11 mouse cellular contexts compared by ENCODE assay signal in the genomic region with DNA sequence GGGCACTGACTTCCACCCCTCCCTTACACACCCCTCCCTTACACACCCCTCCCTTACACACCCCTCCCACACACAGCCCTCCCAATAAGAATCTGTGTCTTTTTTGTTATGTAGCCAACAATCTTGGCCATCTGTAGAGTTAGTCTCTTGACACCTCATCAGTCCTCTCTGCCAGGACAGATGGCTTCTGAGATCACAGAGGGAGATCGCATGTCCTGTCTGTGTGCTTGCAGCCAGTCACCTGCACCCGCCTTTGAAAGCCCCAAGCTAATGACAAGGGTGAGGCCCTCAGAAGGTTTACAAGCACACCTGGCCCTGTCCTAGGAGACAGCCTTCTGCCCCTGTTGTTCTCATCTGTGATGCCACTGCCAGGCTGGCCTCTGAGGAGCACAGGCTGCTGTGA.
DNase-seq lines count a peak whose midpoint lies in the region; ATAC-seq and TF ChIP-seq lines count a peak whose summit lies in the region.
"Had no signal": no experiment of that assay in that cellular context is flagged by ENCODE, and none has a peak within 500 bp of the region (broad histone marks: within the 10 kb centered on the region; RNA-seq: fewer than 3 reads in every experiment).

No protein-coding gene starts in this region.

- no peak overlapping the region for H3K4me3 ChIP-seq in hindbrain, embryonic 15.5 days
- H3K4me3 ChIP-seq in stomach, postnatal 0 days (ENCODE audit: low read depth, low read length): no peak overlapping the region

- peak; percentile 61; the same call in 1 of the 2 replicates for ATAC-seq in hindbrain, embryonic 15.5 days (ENCODE audit: low FRiP score, low read depth)
- no peak for ATAC-seq in stomach, postnatal 0 days (ENCODE audit: low FRiP score, low TSS enrichment)
- ATAC-seq: midbrain, embryonic 16.5 days had no signal

- no peaks in the 10 kb centered on the region for H3K27me3 ChIP-seq in hindbrain, embryonic 15.5 days
- H3K27me3 ChIP-seq in stomach, postnatal 0 days (ENCODE audit: control insufficient read depth, insufficient read depth, low read length): no peaks in the 10 kb centered on the region

- H3K9me3 ChIP-seq in hindbrain, embryonic 15.5 days: no peaks in the 10 kb centered on the region
- H3K9me3 ChIP-seq in stomach, postnatal 0 days (ENCODE audit: control insufficient read depth, low read length): no peaks in the 10 kb centered on the region

- H3K4me2 ChIP-seq in hindbrain, embryonic 15.5 days: no peak overlapping the region
- no peak overlapping the region for H3K4me2 ChIP-seq in stomach, postnatal 0 days (replicated peaks; ENCODE audit: low read depth)

- no peak for TF ChIP-seq CTCF in stomach, postnatal 0 days (IDR thresholded peaks at IDR 0.05; ENCODE audit: low read depth)

- 53% methylated on average over 2 of the region's 2 CpGs for WGBS in hindbrain, embryonic 15.5 days
- WGBS in stomach, postnatal 0 days: 51% methylated on average over 2 of the region's 2 CpGs

- intact Hi-C loops in left cerebral cortex, postnatal 36 days (cut with DNase I): no loop called here

- no peak overlapping the region for H3K9ac ChIP-seq in hindbrain, embryonic 15.5 days
- H3K9ac ChIP-seq in stomach, postnatal 0 days (ENCODE audit: low read length): no peak overlapping the region

- peak; percentile 17 for DNase-seq in gastrocnemius, adult 18-20 months (ENCODE audit: low spot score)
- DNase-seq in gastrocnemius, adult 8-10 months (ENCODE audit: low spot score in 2 of 2): no peak
- DNase-seq in brain, adult 2 months (ENCODE audit: low read depth, low spot score): peak; percentile 98
- peak; percentile 73 to 76 for DNase-seq in cerebellum, postnatal 10 days
- DNase-seq in spleen, adult 18-20 months: no peak
- DNase-seq in stomach, postnatal 0 days (ENCODE audit: low spot score): no peak
- no peak for DNase-seq in left cerebral cortex, postnatal 36 days (ENCODE audit: low spot score in 2 of 2)
- DNase-seq: heart, adult 18-20 months; lung, adult 18-20 months had no signal

- no peak overlapping the region for H3K27ac ChIP-seq in hindbrain, embryonic 15.5 days (replicated peaks)
- no peak overlapping the region for H3K27ac ChIP-seq in stomach, postnatal 0 days (replicated peaks)

- H3K36me3 ChIP-seq in hindbrain, embryonic 15.5 days: no peaks in the 10 kb centered on the region
- no peaks in the 10 kb centered on the region for H3K36me3 ChIP-seq in stomach, postnatal 0 days (ENCODE audit: control insufficient read depth, insufficient read depth, low read length)

- H3K4me1 ChIP-seq in hindbrain, embryonic 15.5 days (replicated peaks): no peaks in the 10 kb centered on the region
- no peaks in the 10 kb centered on the region for H3K4me1 ChIP-seq in stomach, postnatal 0 days (replicated peaks; ENCODE audit: control insufficient read depth, insufficient read depth)

- no peak for TF ChIP-seq EP300 in stomach, postnatal 0 days (optimal IDR thresholded peaks at IDR 0.05)

Comparison
In these comparisons a context has a peak if more than half of its experiments do, and no peak if none do; other contexts are left out.
1. DNase-seq: peak in gastrocnemius, adult 18-20 months (single experiment), brain, adult 2 months (single experiment) and cerebellum, postnatal 10 days (2 of 2); none in gastrocnemius, adult 8-10 months (0 of 2), spleen, adult 18-20 months (0 of 2), stomach, postnatal 0 days (single experiment) and left cerebral cortex, postnatal 36 days (0 of 2).